Mouse (Mus musculus): Measurements from ENCODE around the gene Hist1h3c. TPM values are rescaled to one million over a fixed set of nuclear protein-coding genes. Genes with fewer than 3 reads are reported as not detected.
A peak's percentile ranks its signal among the peaks of the same experiment; 100 is the strongest.

Gene Hist1h3c
- polyA plus RNA-seq, 1 experiment = 3.6 TPM

- TF ChIP-seq CTCF (IDR thresholded peaks at IDR 0.05; ENCODE audit: low read depth, low read length) (no peak), POLR2A (IDR thresholded peaks at IDR 0.05; ENCODE audit: insufficient read depth, low read length) (no peak), EP300 (IDR thresholded peaks at IDR 0.05; ENCODE audit: insufficient read depth, low read depth, low read length) (no peak)
- no peak overlapping the region for H3K4me3 ChIP-seq (ENCODE audit: low read depth, low read length)
Observed at GRCm38 (mm10) chr13:23738041-23738440, 7.4 kb downstream of the Hist1h3c start.

DNA sequence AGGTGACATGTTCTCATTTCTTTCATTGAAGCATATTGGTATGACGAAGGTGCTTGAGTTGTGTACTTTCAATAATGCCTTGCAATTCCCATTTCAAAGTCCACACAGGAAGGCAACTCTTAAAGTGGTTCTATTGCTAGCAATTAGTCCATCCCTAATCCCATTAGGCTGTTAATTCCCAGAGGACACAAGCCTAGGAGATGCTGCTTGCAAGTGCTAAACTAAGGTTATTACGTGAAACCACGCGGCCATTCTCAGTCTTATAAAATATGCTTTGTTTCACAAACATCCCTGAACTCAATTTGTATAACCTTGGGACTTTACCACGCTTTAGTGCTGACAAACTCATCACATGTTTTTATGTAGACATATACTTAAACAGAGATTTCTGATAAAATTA lies 8.3 kb downstream of the Hist1h3c start:
- Histone ChIP-seq H3K36me3 (ENCODE audit: control insufficient read depth, insufficient read depth, low read length, poor library complexity, severe bottlenecking) (no peaks in the 10 kb centered on the region), H3K9me3 (replicated peaks; ENCODE audit: control insufficient read depth, insufficient read depth, low read length, poor library complexity, severe bottlenecking) (no peaks in the 10 kb centered on the region), H3K4me1 (ENCODE audit: control insufficient read depth, insufficient read depth, low read length) (no peaks in the 10 kb centered on the region), H3K27ac (ENCODE audit: insufficient read depth, low read length) (no peak overlapping the region), H3K4me3 (ENCODE audit: low read depth, low read length) (no peak overlapping the region), H3K9ac (ENCODE audit: low read depth, poor library complexity, severe bottlenecking) (no peak overlapping the region), H3K27me3 (ENCODE audit: control insufficient read depth, insufficient read depth, low read length, poor library complexity, severe bottlenecking) (no peaks in the 10 kb centered on the region)
- TF ChIP-seq POLR2A (IDR thresholded peaks at IDR 0.05; ENCODE audit: insufficient read depth, low read length) = no peak
- TF ChIP-seq CTCF (IDR thresholded peaks at IDR 0.05; ENCODE audit: low read depth, low read length) = no peak
- TF ChIP-seq EP300 (IDR thresholded peaks at IDR 0.05; ENCODE audit: insufficient read depth, low read depth, low read length) = no peak

More at GRCm38 (mm10) chr13:23738041-23738440, 7.4 kb downstream of the Hist1h3c start:
- Histone ChIP-seq H3K36me3 (ENCODE audit: control insufficient read depth, insufficient read depth, low read length, poor library complexity, severe bottlenecking) (no peaks in the 10 kb centered on the region), H3K4me1 (ENCODE audit: control insufficient read depth, insufficient read depth, low read length) (no peaks in the 10 kb centered on the region), H3K27ac (ENCODE audit: insufficient read depth, low read length) (peak overlapping the region; percentile 85), H3K9ac (ENCODE audit: low read depth, poor library complexity, severe bottlenecking) (peak overlapping the region; percentile 85), H3K9me3 (replicated peaks; ENCODE audit: control insufficient read depth, insufficient read depth, low read length, poor library complexity, severe bottlenecking) (no peaks in the 10 kb centered on the region), H3K27me3 (ENCODE audit: control insufficient read depth, insufficient read depth, low read length, poor library complexity, severe bottlenecking) (no peaks in the 10 kb centered on the region)

GRCm38 (mm10) chr13:23732156-23732804 lies 13.1 kb downstream of the Hist1h3c start:
- Histone ChIP-seq H3K4me3 (ENCODE audit: low read depth, low read length) (no peak overlapping the region), H3K27me3 (ENCODE audit: control insufficient read depth, insufficient read depth, low read length, poor library complexity, severe bottlenecking) (no peaks in the 10 kb centered on the region), H3K9ac (ENCODE audit: low read depth, poor library complexity, severe bottlenecking) (no peak overlapping the region), H3K36me3 (ENCODE audit: control insufficient read depth, insufficient read depth, low read length, poor library complexity, severe bottlenecking) (no peaks in the 10 kb centered on the region), H3K9me3 (replicated peaks; ENCODE audit: control insufficient read depth, insufficient read depth, low read length, poor library complexity, severe bottlenecking) (no peaks in the 10 kb centered on the region), H3K4me1 (ENCODE audit: control insufficient read depth, insufficient read depth, low read length) (no peaks in the 10 kb centered on the region), H3K27ac (ENCODE audit: insufficient read depth, low read length) (no peak overlapping the region)
- no peak for TF ChIP-seq POLR2A (IDR thresholded peaks at IDR 0.05; ENCODE audit: insufficient read depth, low read length)
- TF ChIP-seq CTCF (IDR thresholded peaks at IDR 0.05; ENCODE audit: low read depth, low read length) = peak; percentile 22

GRCm38 (mm10) chr13:23730479-23730878 lies 14.9 kb downstream of the Hist1h3c start:
- no peak overlapping the region for H3K9ac ChIP-seq (ENCODE audit: low read depth, poor library complexity, severe bottlenecking)
- H3K9me3 ChIP-seq (replicated peaks; ENCODE audit: control insufficient read depth, insufficient read depth, low read length, poor library complexity, severe bottlenecking) = no peaks in the 10 kb centered on the region
- no peak for TF ChIP-seq CTCF (IDR thresholded peaks at IDR 0.05; ENCODE audit: low read depth, low read length)
- TF ChIP-seq EP300 (IDR thresholded peaks at IDR 0.05; ENCODE audit: insufficient read depth, low read depth, low read length) = no peak
- TF ChIP-seq POLR2A (IDR thresholded peaks at IDR 0.05; ENCODE audit: insufficient read depth, low read length) = no peak
- no peak overlapping the region for H3K4me3 ChIP-seq (ENCODE audit: low read depth, low read length)
- H3K4me1 ChIP-seq (ENCODE audit: control insufficient read depth, insufficient read depth, low read length) = no peaks in the 10 kb centered on the region
- H3K36me3 ChIP-seq (ENCODE audit: control insufficient read depth, insufficient read depth, low read length, poor library complexity, severe bottlenecking) = no peaks in the 10 kb centered on the region
- no peak overlapping the region for H3K27ac ChIP-seq (ENCODE audit: insufficient read depth, low read length)
- H3K27me3 ChIP-seq (ENCODE audit: control insufficient read depth, insufficient read depth, low read length, poor library complexity, severe bottlenecking) = no peaks in the 10 kb centered on the region

- TF ChIP-seq EP300 (IDR thresholded peaks at IDR 0.05; ENCODE audit: insufficient read depth, low read depth, low read length) (no peak), CTCF (IDR thresholded peaks at IDR 0.05; ENCODE audit: low read depth, low read length) (no peak), POLR2A (IDR thresholded peaks at IDR 0.05; ENCODE audit: insufficient read depth, low read length) (no peak)
- Histone ChIP-seq H3K36me3 (ENCODE audit: control insufficient read depth, insufficient read depth, low read length, poor library complexity, severe bottlenecking) (no peaks in the 10 kb centered on the region), H3K27me3 (ENCODE audit: control insufficient read depth, insufficient read depth, low read length, poor library complexity, severe bottlenecking) (no peaks in the 10 kb centered on the region), H3K9me3 (replicated peaks; ENCODE audit: control insufficient read depth, insufficient read depth, low read length, poor library complexity, severe bottlenecking) (no peaks in the 10 kb centered on the region), H3K4me1 (ENCODE audit: control insufficient read depth, insufficient read depth, low read length) (no peaks in the 10 kb centered on the region), H3K9ac (ENCODE audit: low read depth, poor library complexity, severe bottlenecking) (no peak overlapping the region), H3K4me3 (ENCODE audit: low read depth, low read length) (no peak overlapping the region), H3K27ac (ENCODE audit: insufficient read depth, low read length) (no peak overlapping the region)
Observed at GRCm38 (mm10) chr13:23729706-23730105, 15.7 kb downstream of the Hist1h3c start.

GRCm38 (mm10) chr13:23729192-23729525 lies 16.2 kb downstream of the Hist1h3c start:
- no peaks in the 10 kb centered on the region for H3K36me3 ChIP-seq (ENCODE audit: control insufficient read depth, insufficient read depth, low read length, poor library complexity, severe bottlenecking)
- no peak overlapping the region for H3K27ac ChIP-seq (ENCODE audit: insufficient read depth, low read length)

More at GRCm38 (mm10) chr13:23729192-23729525, 16.2 kb downstream of the Hist1h3c start:
- H3K4me1 ChIP-seq (ENCODE audit: control insufficient read depth, insufficient read depth, low read length) = no peaks in the 10 kb centered on the region
- H3K9ac ChIP-seq (ENCODE audit: low read depth, poor library complexity, severe bottlenecking) = no peak overlapping the region
- H3K4me3 ChIP-seq (ENCODE audit: low read depth, low read length) = no peak overlapping the region
- H3K9me3 ChIP-seq (replicated peaks; ENCODE audit: control insufficient read depth, insufficient read depth, low read length, poor library complexity, severe bottlenecking) = no peaks in the 10 kb centered on the region
- H3K27me3 ChIP-seq (ENCODE audit: control insufficient read depth, insufficient read depth, low read length, poor library complexity, severe bottlenecking) = no peaks in the 10 kb centered on the region
- no peak for TF ChIP-seq POLR2A (IDR thresholded peaks at IDR 0.05; ENCODE audit: insufficient read depth, low read length)
